Mouse (Mus musculus) kidney, adult 2 months (tissue): ENCODE measurements around the gene Slc26a3.

Source experiments
- CTCF ChIP-seq: fragments of 200-500 bp; conservative IDR thresholded peaks from 2 replicates; pipeline ENCODE4 v1.5.1; 2011; ENCODE audit warnings: low read depth, mild to moderate bottlenecking, control low read depth, low read length, moderate library complexity, mixed read lengths; ENCODE audit not compliant: insufficient read depth, insufficient read length
- POLR2A ChIP-seq: fragments of 200-500 bp; IDR thresholded peaks from one replicate; pipeline ENCODE4 v1.6.1; 2011; ENCODE audit warnings: low read depth, low read length, control low read depth

- TF ChIP-seq CTCF (no peak), POLR2A (no peak)
Observed at GRCm38 (mm10) chr12:31521371-31521770, 130.7 kb downstream of the Slc26a3 start.
